Mouse (Mus musculus) ES-Bruce4 (cell line): ENCODE data around the gene Rnf43. TPM values are rescaled to one million over a fixed set of nuclear protein-coding genes. Genes with fewer than 3 reads are reported as not detected.

ENCODE experiments used
- H3K27ac ChIP-seq: 2 replicates; pipeline ENCODE4 v1.5.1; 2012; ENCODE audit warnings: low read length, inconsistent platforms; ENCODE audit not compliant: insufficient read depth
- H3K27me3 ChIP-seq: 2 replicates; pipeline ENCODE4 v1.6.1; 2012; ENCODE audit warnings: mild to moderate bottlenecking, low read length, inconsistent platforms; ENCODE audit not compliant: control insufficient read depth, poor library complexity, insufficient read depth, severe bottlenecking
- H3K36me3 ChIP-seq: 2 replicates; pipeline ENCODE4 v1.6.1; 2012; ENCODE audit warnings: inconsistent platforms, mild to moderate bottlenecking, low read length, moderate library complexity; ENCODE audit not compliant: control insufficient read depth, poor library complexity, insufficient read depth, severe bottlenecking
- H3K4me1 ChIP-seq: one replicate; pipeline ENCODE4 v1.8.1; 2011; ENCODE audit warnings: low read length; ENCODE audit not compliant: control insufficient read depth, insufficient read depth
- H3K4me3 ChIP-seq: 2 replicates; pipeline ENCODE4 v1.5.1; 2011; ENCODE audit warnings: low read depth, mild to moderate bottlenecking, low read length
- H3K9ac ChIP-seq: 2 replicates; pipeline ENCODE4 v1.6.1; 2012; ENCODE audit warnings: low read depth, mild to moderate bottlenecking, inconsistent platforms; ENCODE audit not compliant: poor library complexity, severe bottlenecking
- H3K9me3 ChIP-seq: replicated peaks from 2 replicates; pipeline ENCODE4 v1.6.1; 2012; ENCODE audit warnings: mild to moderate bottlenecking, low read length, inconsistent platforms; ENCODE audit not compliant: control insufficient read depth, poor library complexity, insufficient read depth, severe bottlenecking
- CTCF ChIP-seq: IDR thresholded peaks from one replicate; pipeline ENCODE4 v1.8.1; 2011; ENCODE audit warnings: low read depth, low read length
- EP300 ChIP-seq: IDR thresholded peaks from 2 replicates; pipeline ENCODE4 v1.6.1; 2011; ENCODE audit warnings: low read depth, low read length; ENCODE audit not compliant: insufficient read depth
- POLR2A ChIP-seq: IDR thresholded peaks from one replicate; pipeline ENCODE4 v1.8.1; 2011; ENCODE audit warnings: low read length; ENCODE audit not compliant: insufficient read depth
- polyA plus RNA-seq: library from polyadenylated mRNA; stranded (reverse); fragments of >200 nt; gene quantifications from 2 replicates; pipeline ENCODE4 v1.2.4, GENCODE M21; 2011; ENCODE audit warnings: low read depth; ENCODE audit not compliant: missing spikeins, insufficient read depth, insufficient read length

The Rnf43 gene
- polyA plus RNA-seq, 1 experiment: 2.8 TPM

- Histone ChIP-seq H3K4me1 (no peaks in the 10 kb centered on the region), H3K4me3 (no peak overlapping the region), H3K36me3 (no peaks in the 10 kb centered on the region), H3K27me3 (peaks cover 2% of the 10 kb centered on the region), H3K9ac (no peak overlapping the region), H3K27ac (no peak overlapping the region), H3K9me3 (no peaks in the 10 kb centered on the region)
- TF ChIP-seq CTCF (no peak), POLR2A (no peak), EP300 (no peak)
These were observed 3.3 kb upstream of the Rnf43 start for GRCm38 (mm10) chr11:87659216-87659615.

DNA sequence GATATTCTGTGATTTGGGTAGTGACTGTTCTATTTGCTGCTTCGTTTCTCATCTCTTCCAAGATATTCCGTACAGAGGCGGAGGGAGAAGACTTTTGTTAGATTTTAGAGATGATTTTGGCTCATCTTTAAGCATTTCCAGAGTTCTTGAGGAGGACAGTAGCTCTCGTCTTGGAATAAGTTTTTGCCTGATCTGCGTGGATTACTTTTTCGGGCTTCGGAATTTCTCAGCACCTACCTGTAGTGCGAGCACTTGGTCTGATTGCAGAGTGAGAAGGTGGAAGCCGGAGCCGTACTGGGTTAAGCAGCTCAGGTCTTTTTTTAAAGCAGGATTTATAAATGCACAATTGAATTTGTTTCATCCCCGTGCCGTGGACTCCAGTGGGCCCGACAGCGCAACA, 300 bp downstream of the Rnf43 start:
- H3K4me1 ChIP-seq: no peaks in the 10 kb centered on the region
- H3K9me3 ChIP-seq: no peaks in the 10 kb centered on the region
- peak overlapping the region; percentile 67 for H3K4me3 ChIP-seq
- peak overlapping the region; percentile 46 for H3K9ac ChIP-seq
- no peaks in the 10 kb centered on the region for H3K36me3 ChIP-seq
- H3K27ac ChIP-seq: no peak overlapping the region
- TF ChIP-seq EP300 (no peak), POLR2A (no peak), CTCF (no peak)
- peaks cover 2% of the 10 kb centered on the region; the same call in 1 of the 2 replicates for H3K27me3 ChIP-seq

GRCm38 (mm10) chr11:87663948-87664347, 1.4 kb downstream of the Rnf43 start:
- Histone ChIP-seq H3K27ac (no peak overlapping the region), H3K4me3 (no peak overlapping the region)

DNA sequence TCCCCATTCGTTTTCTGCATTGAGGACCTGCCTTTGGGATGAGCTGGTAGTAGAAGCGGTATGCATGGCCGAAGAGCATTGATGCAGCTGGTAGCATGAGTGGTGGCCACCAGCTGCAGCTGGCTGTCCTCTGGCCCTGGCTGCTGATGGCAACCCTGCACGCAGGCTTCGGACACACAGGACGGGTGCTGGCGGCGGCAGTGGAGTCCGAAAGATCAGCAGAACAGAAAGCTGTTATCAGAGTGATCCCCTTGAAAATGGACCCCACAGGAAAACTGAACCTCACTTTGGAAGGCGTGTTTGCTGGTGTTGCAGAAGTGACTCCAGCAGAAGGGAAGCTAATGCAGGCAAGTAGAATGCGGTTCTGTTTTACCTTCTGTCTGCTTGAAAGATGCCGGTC, 2.0 kb downstream of the Rnf43 start:
- Histone ChIP-seq H3K9me3 (no peaks in the 10 kb centered on the region), H3K4me3 (0 out of 2 replicates have a peak overlapping the region, but pooled peaks have one; percentile 16)

More at GRCm38 (mm10) chr11:87663948-87664347, 1.4 kb downstream of the Rnf43 start:
- TF ChIP-seq EP300 (no peak), POLR2A (no peak), CTCF (no peak)
- H3K4me1 ChIP-seq: no peaks in the 10 kb centered on the region
- no peaks in the 10 kb centered on the region for H3K36me3 ChIP-seq
- no peaks in the 10 kb centered on the region for H3K9me3 ChIP-seq
- H3K27me3 ChIP-seq: peaks cover 2% of the 10 kb centered on the region; the same call in 1 of the 2 replicates
- no peak overlapping the region for H3K9ac ChIP-seq

GRCm38 (mm10) chr11:87665224-87665623, 2.7 kb downstream of the Rnf43 start:
- H3K4me3 ChIP-seq: no peak overlapping the region
- H3K9me3 ChIP-seq: no peaks in the 10 kb centered on the region
- H3K36me3 ChIP-seq: no peaks in the 10 kb centered on the region
- H3K27ac ChIP-seq: no peak overlapping the region
- H3K9ac ChIP-seq: no peak overlapping the region
- no peaks in the 10 kb centered on the region for H3K4me1 ChIP-seq
- no peak for TF ChIP-seq POLR2A
- peaks cover 2% of the 10 kb centered on the region; the same call in 1 of the 2 replicates for H3K27me3 ChIP-seq

More for the DNA sequence above, 2.0 kb downstream of the Rnf43 start:
- Histone ChIP-seq H3K36me3 (no peaks in the 10 kb centered on the region), H3K4me1 (no peaks in the 10 kb centered on the region), H3K27me3 (peaks cover 2% of the 10 kb centered on the region; the same call in 1 of the 2 replicates), H3K27ac (no peak overlapping the region), H3K9ac (no peak overlapping the region)
- TF ChIP-seq POLR2A: no peak
- no peak for TF ChIP-seq EP300
- TF ChIP-seq CTCF: no peak

- Histone ChIP-seq H3K36me3 (no peaks in the 10 kb centered on the region), H3K9ac (no peak overlapping the region), H3K27ac (no peak overlapping the region), H3K4me1 (no peaks in the 10 kb centered on the region), H3K4me3 (no peak overlapping the region), H3K27me3 (peaks cover 2% of the 10 kb centered on the region; the same call in 1 of the 2 replicates), H3K9me3 (no peaks in the 10 kb centered on the region)
- TF ChIP-seq CTCF (no peak), POLR2A (no peak), EP300 (no peak)
These were observed 3.1 kb downstream of the Rnf43 start for GRCm38 (mm10) chr11:87665658-87666057.
